Mouse (Mus musculus): ENCODE data around the gene Xlr3a. TPM values are rescaled to one million over a fixed set of nuclear protein-coding genes. Genes with fewer than 3 reads are reported as not detected.
A peak's percentile ranks its signal among the peaks of the same experiment; 100 is the strongest.
"Not testable (repeated sequence)": the region's sequence is repeated elsewhere in the genome, so short reads cannot be mapped to it uniquely, and the experiment has no call there.

Xlr3a gene
- under 1 TPM; 0.47 to 0.62 TPM for total RNA-seq (2021)
- long read RNA-seq, experiment 1: 0 reads
- long read RNA-seq, experiment 2: 0 reads

DNA sequence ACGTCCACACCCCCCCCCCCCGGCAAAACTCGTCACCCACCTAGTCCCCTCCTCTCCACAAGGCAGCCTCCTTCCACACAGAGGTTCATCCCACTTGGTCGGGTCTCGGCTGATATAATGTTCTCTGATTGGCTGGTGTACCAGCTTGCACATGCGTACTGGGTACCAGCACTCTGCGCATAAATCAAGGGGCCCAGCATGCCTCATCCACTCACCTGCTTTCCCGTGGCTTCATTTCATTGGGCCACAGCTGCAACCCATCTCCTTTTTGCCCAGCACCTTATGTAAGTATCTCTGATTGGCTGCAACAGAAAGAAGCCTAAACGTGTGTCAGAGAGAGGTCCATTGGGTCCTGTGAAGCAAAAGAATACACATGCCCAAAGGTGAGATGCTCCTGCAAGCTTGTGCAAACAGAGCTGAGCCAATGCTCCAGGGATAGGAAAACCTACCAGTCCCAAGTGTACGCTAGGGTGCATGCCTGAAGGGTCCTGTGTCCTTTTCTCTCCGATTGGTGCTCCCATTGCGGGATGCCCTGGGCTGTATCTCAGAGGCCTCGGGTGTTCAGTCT lies at the start of gene Xlr3a:
Gene Xlr3a, minus strand, starts transcription at position 155 of the 568 bp plus-strand sequence.
- DNase-seq: not testable (repeated sequence)

DNA sequence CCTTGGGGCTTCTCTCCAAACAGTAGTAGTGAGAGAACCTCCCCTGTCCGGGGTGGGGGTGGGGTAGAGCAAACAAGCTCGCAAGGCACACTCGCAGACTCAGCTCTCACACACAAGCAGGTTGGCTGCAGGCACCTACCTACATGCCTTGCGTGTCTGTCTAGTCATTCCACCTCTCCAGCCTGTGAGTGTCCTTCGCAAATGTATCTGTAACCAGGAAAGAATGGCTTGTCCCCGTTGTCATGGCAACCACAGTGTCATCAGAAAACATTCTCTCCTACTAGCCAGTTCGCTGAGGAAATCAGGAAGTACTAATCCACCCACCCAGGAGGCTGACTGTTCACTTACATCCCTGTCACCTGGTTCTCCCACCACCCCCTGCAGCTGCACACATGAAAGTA lies 46.3 kb upstream of the Xlr3a start:
- DNase-seq: not testable (repeated sequence)

DNA sequence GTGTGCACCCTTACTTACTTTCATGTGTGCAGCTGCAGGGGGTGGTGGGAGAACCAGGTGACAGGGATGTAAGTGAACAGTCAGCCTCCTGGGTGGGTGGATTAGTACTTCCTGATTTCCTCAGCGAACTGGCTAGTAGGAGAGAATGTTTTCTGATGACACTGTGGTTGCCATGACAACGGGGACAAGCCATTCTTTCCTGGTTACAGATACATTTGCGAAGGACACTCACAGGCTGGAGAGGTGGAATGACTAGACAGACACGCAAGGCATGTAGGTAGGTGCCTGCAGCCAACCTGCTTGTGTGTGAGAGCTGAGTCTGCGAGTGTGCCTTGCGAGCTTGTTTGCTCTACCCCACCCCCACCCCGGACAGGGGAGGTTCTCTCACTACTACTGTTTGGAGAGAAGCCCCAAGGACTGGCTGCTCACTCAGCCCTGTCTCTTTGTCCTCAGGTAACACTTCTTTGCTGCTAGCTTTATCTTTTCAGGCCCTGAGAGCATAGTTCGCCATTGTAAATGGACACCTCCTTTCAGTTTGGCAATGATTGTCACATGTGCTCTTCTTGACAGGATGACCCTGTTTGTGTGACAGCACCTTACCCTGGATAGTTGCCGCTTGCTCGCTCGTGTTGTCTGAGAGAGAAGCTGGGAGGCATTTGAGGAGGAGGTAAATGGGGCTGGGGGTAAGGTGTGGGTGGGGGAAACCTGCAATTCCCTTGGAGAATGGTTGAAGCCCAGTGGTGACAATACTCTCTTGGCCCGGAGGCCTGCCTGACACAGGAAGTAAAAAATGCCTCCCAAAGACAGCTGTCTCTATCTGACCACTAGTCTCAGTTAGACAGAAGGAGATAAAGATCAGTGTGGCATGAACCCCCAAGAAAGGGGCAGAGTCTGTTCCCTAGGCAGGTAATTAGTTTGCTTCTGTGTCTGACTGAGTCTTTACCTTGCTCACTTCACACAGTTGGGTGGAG lies 26.2 kb upstream of the Xlr3a start:
- DNase-seq: not testable (repeated sequence)

DNA sequence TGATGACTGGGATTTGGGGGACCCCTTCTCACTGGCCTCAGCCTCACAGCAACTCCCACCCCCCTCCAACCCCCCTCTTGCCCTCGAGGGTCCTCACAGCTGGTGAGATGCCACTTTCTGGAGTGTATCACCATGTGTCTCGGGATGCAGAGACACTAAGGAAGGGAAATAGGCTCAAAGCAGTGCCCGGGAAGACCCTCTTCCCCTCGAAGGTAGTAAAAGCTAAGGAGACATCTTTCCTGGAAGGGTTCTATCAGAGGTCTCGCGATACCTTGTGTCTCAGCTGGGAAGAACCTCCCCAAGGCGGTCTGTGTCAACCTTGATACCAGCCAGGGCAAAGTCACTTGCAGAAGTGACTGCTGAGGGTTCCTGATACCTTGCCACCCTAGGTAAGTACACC lies 19.9 kb upstream of the Xlr3a start, which contains the start of gene Gm14685:
Gene Gm14685, plus strand, starts transcription at position 301 of the 400 bp plus-strand sequence.
- DNase-seq: not testable (repeated sequence)

DNA sequence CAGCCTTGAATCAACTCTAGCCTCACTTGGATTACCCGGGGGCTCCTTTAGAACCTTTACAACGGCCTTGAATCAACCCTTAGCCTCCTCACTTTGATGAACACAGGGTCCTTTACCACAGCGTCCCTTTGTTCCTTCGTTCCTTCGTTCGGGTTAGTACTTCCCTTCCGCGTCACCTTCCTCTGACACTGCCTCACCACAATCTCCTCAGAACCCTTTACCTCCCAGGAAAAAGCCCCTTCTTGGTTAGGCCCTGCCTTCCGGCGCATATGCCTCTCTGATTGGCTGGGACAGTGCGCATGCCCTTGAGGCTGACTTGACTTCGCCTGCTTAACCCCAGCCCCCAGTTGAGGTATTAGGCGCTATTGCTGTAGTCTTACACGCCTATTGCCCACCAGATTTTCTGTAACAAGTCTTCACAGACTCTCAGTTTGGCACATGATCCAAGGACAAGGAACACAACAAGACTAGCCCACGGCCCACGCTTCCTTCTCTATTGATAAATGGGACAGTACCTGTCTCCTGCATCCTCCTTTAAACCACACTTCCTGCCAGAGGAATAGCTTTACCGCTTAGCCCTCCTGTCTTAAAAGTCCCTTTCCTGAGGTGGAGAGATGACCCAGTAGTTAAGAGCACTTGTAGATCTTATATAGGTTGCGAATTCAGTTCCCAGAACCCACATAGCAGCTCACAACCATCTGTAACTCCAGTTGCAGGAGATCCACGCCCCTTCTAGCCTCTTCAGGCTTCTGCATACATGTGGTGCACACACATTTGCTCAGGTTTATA lies 14.4 kb downstream of the Xlr3a start, which contains the start of gene Xlr4a:
Gene Xlr4a, minus strand, starts transcription at position 212 of the 789 bp plus-strand sequence.
- not testable (repeated sequence) for DNase-seq

DNA sequence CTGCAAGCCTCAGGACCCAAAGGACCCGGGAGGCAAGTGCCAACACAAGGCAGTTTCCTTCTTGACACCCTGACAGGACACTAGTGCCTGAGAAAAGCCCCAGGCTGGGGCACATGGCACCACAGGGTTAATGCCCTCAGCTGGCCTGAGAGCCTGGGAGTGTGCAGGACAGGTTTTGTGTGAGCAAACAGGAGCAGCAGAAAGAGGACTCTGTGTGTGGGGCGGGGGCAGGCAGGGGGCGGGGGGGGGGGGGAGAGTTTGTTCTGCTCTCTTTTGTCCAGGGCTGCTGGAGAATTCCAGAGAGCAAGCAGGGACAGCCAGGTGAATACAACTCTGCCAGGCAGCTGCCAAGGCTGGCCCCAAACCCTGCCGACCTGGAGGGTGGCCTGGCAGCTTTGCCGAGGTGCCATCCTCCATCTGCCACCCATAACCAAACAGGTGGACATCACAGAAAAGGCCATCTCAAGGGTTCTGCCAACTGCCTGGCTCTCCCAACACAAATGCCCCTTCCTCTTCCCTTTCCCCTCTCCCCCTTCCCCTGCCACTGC lies 30.1 kb downstream of the Xlr3a start:
- not testable (repeated sequence) for DNase-seq

DNA sequence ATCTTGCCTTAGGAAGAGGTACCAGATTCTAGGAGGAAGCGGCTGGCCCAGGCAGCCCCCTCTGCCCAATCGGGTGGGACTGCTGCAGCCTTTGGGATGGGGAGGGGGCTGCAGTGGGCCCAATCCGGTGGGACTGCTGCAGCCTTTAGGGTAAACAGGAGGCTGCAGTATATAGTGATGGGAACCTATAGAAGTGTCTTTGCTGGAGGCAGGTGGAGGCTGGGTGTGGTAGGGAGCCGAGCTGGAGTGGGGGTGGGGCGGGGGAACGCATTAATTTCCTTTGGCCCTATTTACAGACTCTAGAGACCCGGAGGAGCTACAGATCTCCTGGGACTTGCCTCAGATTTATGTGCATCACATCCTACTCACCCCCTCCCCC lies 32.5 kb downstream of the Xlr3a start, which contains the start of gene Pnma3:
Gene Pnma3, plus strand, starts transcription at position 373 of the 379 bp plus-strand sequence.
- DNase-seq: no peak

DNA sequence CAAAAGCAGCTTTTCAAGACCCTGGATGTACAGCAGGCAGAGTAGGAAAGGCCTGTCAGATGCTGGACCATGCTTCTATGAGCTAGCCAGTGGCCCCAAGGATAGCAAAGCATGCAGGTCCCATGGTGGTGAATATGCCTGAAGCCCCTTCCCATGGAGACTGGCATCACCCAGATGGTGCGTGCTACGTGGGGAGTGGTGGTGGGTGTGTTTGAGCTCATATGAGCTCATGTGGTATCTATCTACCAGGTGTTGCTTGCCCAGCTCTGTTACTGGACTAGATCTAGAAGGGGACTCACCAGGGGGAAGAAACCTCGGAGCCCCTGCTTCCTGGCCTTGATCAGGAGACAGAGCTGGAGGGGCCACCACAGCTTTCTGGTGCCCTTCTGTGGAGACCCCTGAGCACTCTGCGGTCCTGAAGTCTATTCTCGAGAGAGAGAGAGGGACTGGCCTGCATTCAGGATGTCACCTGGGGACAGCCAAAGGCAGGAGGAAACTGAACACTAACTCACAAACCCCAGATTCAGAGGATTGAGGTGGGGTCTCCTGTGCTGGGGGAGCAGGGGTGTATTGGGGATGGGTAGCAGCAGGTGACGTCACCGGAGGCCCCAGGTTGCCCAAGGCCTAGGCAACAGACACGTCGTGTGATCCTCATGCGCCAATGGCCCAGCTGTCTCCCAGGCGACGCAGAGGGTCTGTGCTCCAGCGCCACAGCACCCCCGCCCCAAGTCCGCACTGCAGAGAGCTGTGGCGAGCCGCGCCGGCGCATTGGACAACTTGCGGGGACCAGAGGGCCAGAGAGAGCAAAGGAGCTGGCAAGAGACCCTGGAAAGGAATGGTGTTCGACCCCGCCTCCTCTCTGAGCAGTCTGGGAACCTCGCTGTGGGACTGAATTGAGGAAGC lies 33.1 kb downstream of the Xlr3a start:
- no peak for DNase-seq

DNA sequence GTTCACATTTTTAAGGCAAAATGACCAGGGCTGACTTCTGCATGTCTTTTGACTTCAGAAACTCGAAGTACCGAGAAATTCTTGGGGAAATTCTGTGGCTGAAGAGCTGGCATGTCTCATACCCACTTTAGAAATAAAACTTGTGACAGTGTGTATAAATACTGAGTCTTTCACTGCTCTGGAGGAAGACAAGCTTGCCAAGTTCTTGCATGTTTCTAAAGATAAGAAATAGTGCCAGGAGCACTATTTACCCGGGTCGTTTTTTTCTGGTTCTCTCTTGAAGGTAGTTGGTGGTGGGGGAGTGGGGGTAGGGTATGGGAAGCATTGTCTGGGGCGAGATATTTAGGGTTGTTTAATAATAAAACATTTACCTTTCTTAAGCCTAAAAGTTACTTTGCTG lies 34.6 kb downstream of the Xlr3a start:
- no peak for DNase-seq

DNA sequence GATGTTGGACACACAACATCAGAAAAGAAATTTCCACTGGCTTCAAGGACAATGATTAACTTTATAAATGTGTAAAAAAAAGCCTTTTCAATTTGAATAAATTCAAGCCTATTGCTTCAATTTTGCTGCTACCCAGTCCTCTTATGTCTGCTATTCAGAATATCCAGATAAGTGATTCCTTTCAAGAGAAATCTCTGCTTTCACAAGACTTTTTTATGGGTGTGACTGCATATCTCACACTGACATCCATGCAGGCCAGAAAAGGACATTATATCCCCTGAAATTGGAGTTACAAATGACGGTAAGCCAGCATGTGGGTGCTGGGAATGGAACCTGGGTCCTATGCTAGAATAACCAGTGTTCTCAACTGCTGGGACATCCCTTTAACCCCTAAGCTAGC lies 35.4 kb downstream of the Xlr3a start:
- no peak for DNase-seq

DNA sequence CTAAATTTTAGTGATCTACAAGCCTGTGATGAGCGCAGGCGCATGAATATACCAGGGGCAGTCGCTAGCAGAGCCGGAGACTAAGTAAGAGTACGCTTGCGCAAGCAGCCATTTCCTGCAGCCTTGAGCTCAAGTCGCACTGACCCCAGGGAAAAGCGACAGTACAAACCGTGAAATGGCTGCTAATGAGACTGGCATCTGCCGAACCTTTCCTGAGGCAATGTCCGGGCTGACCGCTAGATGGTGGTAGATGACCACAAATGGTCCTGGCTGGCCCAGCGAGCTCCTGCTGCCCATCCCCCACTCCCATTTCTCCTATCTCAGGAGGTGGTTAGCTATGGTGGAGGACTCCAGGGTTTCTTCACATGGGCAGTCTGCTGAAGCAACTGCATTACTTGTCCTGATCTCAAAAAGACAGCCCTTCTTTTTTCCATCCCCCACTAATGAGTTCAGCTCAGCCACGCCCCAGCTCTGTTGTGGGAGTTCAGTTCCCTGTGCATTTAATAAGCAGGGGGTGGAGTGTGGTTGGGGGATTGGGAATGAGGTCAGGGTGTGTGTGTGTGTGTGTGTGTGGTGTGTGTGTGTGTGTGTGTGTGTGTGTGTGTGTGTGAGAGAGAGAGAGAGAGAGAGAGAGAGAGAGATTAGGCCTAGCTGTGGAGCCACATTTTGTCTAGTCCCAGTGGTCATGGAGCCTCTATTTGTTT lies 42.9 kb downstream of the Xlr3a start:
- DNase-seq: peak; percentile 92 to 96

DNA sequence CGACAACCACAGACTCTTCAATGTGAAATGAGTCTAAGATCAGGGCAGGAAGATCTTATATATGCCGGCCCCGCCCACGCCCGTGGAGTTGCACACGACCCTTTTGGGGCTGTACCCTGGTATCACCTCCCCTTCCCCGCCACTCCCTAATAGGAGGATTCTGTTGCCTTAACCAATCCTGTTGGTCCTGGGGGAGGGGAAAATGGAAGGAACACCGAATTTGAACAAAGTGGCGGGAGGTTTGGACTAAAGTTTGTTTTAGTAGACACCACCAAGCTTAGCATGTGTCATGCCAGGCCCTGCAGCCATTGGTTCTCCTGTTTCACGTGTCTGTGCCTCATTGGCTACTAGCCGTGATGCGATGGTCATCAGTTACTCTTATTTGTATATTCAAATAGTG lies 57.2 kb downstream of the Xlr3a start:
- DNase-seq: no peak

DNA sequence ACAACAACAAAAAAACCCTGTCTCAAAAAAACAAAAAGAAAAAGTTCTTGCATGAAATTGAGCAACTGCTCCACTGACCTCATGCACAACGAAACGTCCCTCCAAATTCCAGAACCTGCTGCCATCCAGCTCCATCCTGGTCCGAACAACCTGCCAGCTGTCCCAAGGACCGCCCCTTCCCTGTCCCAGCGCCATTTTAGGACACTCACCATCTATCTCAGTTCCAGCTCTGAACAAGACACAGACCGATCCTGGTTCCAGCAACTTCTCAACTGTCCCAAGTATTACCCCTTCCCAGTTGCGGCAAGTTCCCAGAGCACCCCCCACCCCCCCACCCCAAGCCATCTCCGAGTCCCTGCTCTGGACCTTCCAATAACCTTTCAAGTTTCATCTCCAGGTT lies 58.1 kb downstream of the Xlr3a start:
- DNase-seq: no peak

DNA sequence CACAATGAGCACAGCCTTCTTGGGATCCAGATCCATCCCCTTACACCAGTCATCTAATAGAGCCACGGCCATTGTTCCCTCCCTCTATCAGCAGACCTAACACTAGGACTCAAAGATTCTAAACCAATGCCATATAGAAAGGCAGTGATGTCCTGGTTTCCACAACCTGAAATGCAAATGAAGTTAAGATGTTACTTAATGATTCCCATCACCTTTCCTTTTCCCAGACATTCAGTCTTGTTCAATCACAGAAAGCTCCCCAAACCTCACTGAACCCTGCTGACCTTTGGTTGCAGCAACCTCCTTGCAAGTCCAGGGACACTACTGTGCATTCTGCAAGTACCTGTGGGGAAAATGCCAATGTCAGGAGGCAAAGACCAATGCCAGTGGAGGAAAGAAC lies 59.9 kb downstream of the Xlr3a start, which contains the start of gene Pnma5:
Gene Pnma5, minus strand, starts transcription at position 101 of the 400 bp plus-strand sequence.
- DNase-seq: no peak

Other genes with a start within 250 kb of the Xlr3a start
- 10 to 100 TPM; 28.3 to 30.9 TPM for gene Cetn2, start 178.7 kb downstream of the Xlr3a start, total RNA-seq (2021)
- gene Nsdhl, start 178.5 kb downstream of the Xlr3a start, total RNA-seq (2021): 1 to 10 TPM; 4.2 to 6.4 TPM
- 1 to 10 TPM in 1 of 2 experiments, under 1 TPM in 1; 0.77 to 1.8 TPM for gene Zfp185, start 109.8 kb downstream of the Xlr3a start, total RNA-seq (2021)
- gene Pnma5, start 60.0 kb downstream of the Xlr3a start, total RNA-seq (2021): not detected
- gene Pnma3, start 32.3 kb downstream of the Xlr3a start, total RNA-seq (2021): not detected
- gene Xlr4a, start 14.6 kb downstream of the Xlr3a start, total RNA-seq (2021): 1 to 10 TPM in 1 of 2 experiments, under 1 TPM in 1; 0.45 to 1.9 TPM
- not detected for gene Gm14685, start 20.0 kb upstream of the Xlr3a start, total RNA-seq (2021)
- gene Xlr5b, start 51.7 kb upstream of the Xlr3a start, total RNA-seq (2021): not detected
- gene DXBay18, start 52.4 kb upstream of the Xlr3a start, total RNA-seq (2021): not detected
- gene Spin2d, start 79.9 kb upstream of the Xlr3a start, total RNA-seq (2021): not detected
- gene Xlr3b, start 95.1 kb upstream of the Xlr3a start, total RNA-seq (2021): 1 to 10 TPM in 1 of 2 experiments, under 1 TPM in 1; 0.75 to 1.2 TPM
- gene Xlr4b, start 117.2 kb upstream of the Xlr3a start, total RNA-seq (2021): 1 to 10 TPM in 1 of 2 experiments, under 1 TPM in 1; 0.67 to 1.1 TPM
- gene F8a, start 131.2 kb upstream of the Xlr3a start, total RNA-seq (2021): 1 to 10 TPM; 6.6 to 7.2 TPM
- not detected for gene Xlr4c, start 146.0 kb upstream of the Xlr3a start, total RNA-seq (2021)
- not detected for gene Xlr3c, start 168.3 kb upstream of the Xlr3a start, total RNA-seq (2021)
- not detected for gene Xlr5a, start 195.9 kb upstream of the Xlr3a start, total RNA-seq (2021)
- not detected for gene Xlr5c, start 195.9 kb upstream of the Xlr3a start, total RNA-seq (2021)
- not detected for gene Gm45015, start 239.7 kb upstream of the Xlr3a start, total RNA-seq (2021)
- 1 to 10 TPM; 5.6 to 6.6 TPM for gene Zfp275, start 245.5 kb upstream of the Xlr3a start, total RNA-seq (2021)